Mouse (Mus musculus) left cerebral cortex, adult 6 months (tissue): ENCODE data around the gene Heca. TPM values are rescaled to one million over a fixed set of nuclear protein-coding genes. Genes with fewer than 3 reads are reported as not detected.

Experiments
- long read RNA-seq, 2 experiments: library from polyadenylated mRNA; unstranded; transcript quantifications; one replicate each; pipeline ENCODE4 v2.0.0; 2019 to 2020
- polyA plus RNA-seq: library from polyadenylated mRNA; unstranded; fragments of <200 nt; fragmentation: Nextera tagmentation; gene quantifications from 2 replicates; pipeline ENCODE4 v1.2.3, GENCODE M21; 2021

Heca gene
- 2.0 and 2.6 TPM in 2 replicates for polyA plus RNA-seq
- long read RNA-seq, experiment 1, full-length matches to known transcripts: 3 of 16 reads
- long read RNA-seq, experiment 1, partial matches to known transcripts: 4 of 16 reads
- long read RNA-seq, experiment 1, other reads (novel, unspliced or antisense): 9 of 16 reads
- long read RNA-seq, experiment 2, partial matches to known transcripts: 0 of 2 reads
- long read RNA-seq, experiment 2, other reads (novel, unspliced or antisense): 2 of 2 reads

GRCm38 (mm10) chr10:17947960-17948730 lies at the start of gene Heca:
TSS of gene Heca (minus strand) at chr10:17948067.

Other genes starting within 250 kb of the Heca start
- 17.6 and 31.4 TPM in 2 replicates for gene Cited2, start 224.8 kb downstream of the Heca start, polyA plus RNA-seq
- 0.83 and 1.3 TPM in 2 replicates for gene Txlnb, start 151.8 kb downstream of the Heca start, polyA plus RNA-seq
- 35.0 and 39.5 TPM in 2 replicates for gene Abracl, start 75.2 kb upstream of the Heca start, polyA plus RNA-seq
- gene Reps1, start 107.8 kb upstream of the Heca start, polyA plus RNA-seq: 6.2 and 6.4 TPM in 2 replicates